Mouse (Mus musculus) megakaryocyte progenitor cell, adult 5-6 weeks (primary cell): ENCODE results near the gene Pgrmc1. TPM values are rescaled to one million over a fixed set of nuclear protein-coding genes. Genes with fewer than 3 reads are reported as not detected.

ENCODE experiments used
- ATAC-seq: replicated peaks from 2 replicates; pipeline ENCODE4 v1.8.0; 2016; ENCODE audit warnings: mild to moderate bottlenecking, moderate TSS enrichment, inconsistent platforms; ENCODE audit not compliant: poor library complexity
- total RNA-seq, 2 experiments: library from RNA; stranded (forward) in 1 of 2; stranded (reverse) in 1 of 2; fragments of 157-497, 149-512 nt in 1 of 2; fragments of 200-1000 nt in 1 of 2; gene quantifications; 2 replicates each; pipeline versions ENCODE4 v1.2.3 to v1.2.4; 2015 to 2017

The Pgrmc1 gene
- total RNA-seq, 2 experiments from 2014 or later, result 64.6 to 69.0 TPM

- ATAC-seq, result peak; percentile 22; the same call in 1 of the 2 replicates
These were observed 2.1 kb downstream of the Pgrmc1 start for GRCm38 (mm10) chrX:36600066-36600465.

- no peak for ATAC-seq
These were observed 4.9 kb downstream of the Pgrmc1 start for GRCm38 (mm10) chrX:36602926-36603325.

- peak; percentile 59 for ATAC-seq
These were observed 6.0 kb downstream of the Pgrmc1 start for GRCm38 (mm10) chrX:36604040-36604439.

GRCm38 (mm10) chrX:36609117-36609516 is 11.1 kb downstream of the Pgrmc1 start:
- no peak for ATAC-seq

- no peak for ATAC-seq
These were observed 30.1 kb downstream of the Pgrmc1 start for GRCm38 (mm10) chrX:36628102-36628501.

- ATAC-seq, result no peak
These were observed 32.8 kb downstream of the Pgrmc1 start for GRCm38 (mm10) chrX:36630771-36631170.

- ATAC-seq, result no peak
These were observed 42.0 kb downstream of the Pgrmc1 start for GRCm38 (mm10) chrX:36640046-36640445.

GRCm38 (mm10) chrX:36644657-36645551 is 46.9 kb downstream of the Pgrmc1 start, which contains the start of gene Akap17b:
Akap17b (minus strand) TSS chrX:36645395.
- ATAC-seq, result peak; percentile 98

Other genes starting within 250 kb of the Pgrmc1 start
- not detected in 2 replicates for gene Gm6268, start 196.9 kb upstream of the Pgrmc1 start, total RNA-seq (2015)
- gene Gm6268, start 196.9 kb upstream of the Pgrmc1 start, total RNA-seq (2017), result not detected in 2 replicates
- not detected in 2 replicates for gene Gm14569, start 106.4 kb upstream of the Pgrmc1 start, total RNA-seq (2015)
- not detected in 2 replicates for gene Gm14569, start 106.4 kb upstream of the Pgrmc1 start, total RNA-seq (2017)
- gene Akap17b, start 47.2 kb downstream of the Pgrmc1 start, total RNA-seq (2015), result 1.9 and 2.3 TPM in 2 replicates
- gene Akap17b, start 47.2 kb downstream of the Pgrmc1 start, total RNA-seq (2017), result 5.7 TPM in 2 replicates
- 3.1 and 3.2 TPM in 2 replicates for gene Slc25a43, start 145.5 kb downstream of the Pgrmc1 start, total RNA-seq (2015)
- 0.74 and 1.8 TPM in 2 replicates for gene Slc25a43, start 145.5 kb downstream of the Pgrmc1 start, total RNA-seq (2017)
- gene Slc25a5, start 197.4 kb downstream of the Pgrmc1 start, total RNA-seq (2015), result 1,266 and 1,295 TPM in 2 replicates
- 902 and 1,027 TPM in 2 replicates for gene Slc25a5, start 197.4 kb downstream of the Pgrmc1 start, total RNA-seq (2017)